Mouse (Mus musculus) heart, embryonic 13.5 days (tissue): ENCODE data around the gene Tcl1. TPM values are rescaled to one million over a fixed set of nuclear protein-coding genes. Genes with fewer than 3 reads are reported as not detected.
"Not testable (repeated sequence)": the region's sequence is repeated elsewhere in the genome, so short reads cannot be mapped to it uniquely, and the experiment has no call there.

Experiments used
- ATAC-seq: fragments of 200-750 bp; cut with Nextera tagmentation; 2 replicates; pipeline ENCODE4 v1.8.0; 2017; ENCODE audit warnings: moderate TSS enrichment; ENCODE audit not compliant: insufficient number of reproducible peaks, low FRiP score, low TSS enrichment; ENCODE audit errors: extremely low read depth
- H3K27ac ChIP-seq: fragments of 300-500 bp; sonication (generic); replicated peaks from 2 replicates; pipeline ENCODE4 v1.5.1; 2015; ENCODE audit warnings: moderate library complexity, mild to moderate bottlenecking, inconsistent platforms
- H3K27me3 ChIP-seq: fragments of 300-500 bp; sonication (generic); replicated peaks from 2 replicates; pipeline ENCODE4 v1.6.1; 2015; ENCODE audit warnings: mild to moderate bottlenecking, inconsistent platforms
- H3K36me3 ChIP-seq: fragments of 300-500 bp; sonication (generic); 2 replicates; pipeline ENCODE4 v1.6.1; 2015; ENCODE audit warnings: mild to moderate bottlenecking, inconsistent platforms
- H3K4me1 ChIP-seq: fragments of 300-500 bp; sonication (generic); 2 replicates; pipeline ENCODE4 v1.6.1; 2015; ENCODE audit warnings: inconsistent platforms
- H3K4me2 ChIP-seq: fragments of 300-500 bp; sonication (generic); 2 replicates; pipeline ENCODE4 v1.6.1; 2015; ENCODE audit warnings: inconsistent platforms, mild to moderate bottlenecking, moderate library complexity
- H3K4me3 ChIP-seq: fragments of 300-500 bp; sonication (generic); 2 replicates; pipeline ENCODE4 v1.5.1; 2015; ENCODE audit warnings: moderate library complexity, mild to moderate bottlenecking, inconsistent platforms
- H3K9ac ChIP-seq: fragments of 300-500 bp; sonication (generic); 2 replicates; pipeline ENCODE4 v1.6.1; 2015; ENCODE audit warnings: inconsistent platforms, mild to moderate bottlenecking, moderate library complexity
- H3K9me3 ChIP-seq: fragments of 300-500 bp; sonication (generic); 2 replicates; pipeline ENCODE4 v1.6.1; 2016; ENCODE audit warnings: inconsistent platforms
- WGBS: fragments of 180-500 bp; shearing (Covaris S2); methylation state at CpG from one replicate; pipeline ENCODE4 v1.1.7; 2015; ENCODE audit warnings: mixed read lengths; 5-methylcytosine and 5-hydroxymethylcytosine counted together
- polyA plus RNA-seq: library from polyadenylated mRNA; unstranded; fragments of >200 nt; fragmentation: Nextera tagmentation; extraction: Ambion mirVana; gene quantifications from 2 replicates; pipeline ENCODE4 v1.2.1, GENCODE M21; 2015

Gene Tcl1
- polyA plus RNA-seq, 1 experiment from 2014 or later, result not detected

DNA sequence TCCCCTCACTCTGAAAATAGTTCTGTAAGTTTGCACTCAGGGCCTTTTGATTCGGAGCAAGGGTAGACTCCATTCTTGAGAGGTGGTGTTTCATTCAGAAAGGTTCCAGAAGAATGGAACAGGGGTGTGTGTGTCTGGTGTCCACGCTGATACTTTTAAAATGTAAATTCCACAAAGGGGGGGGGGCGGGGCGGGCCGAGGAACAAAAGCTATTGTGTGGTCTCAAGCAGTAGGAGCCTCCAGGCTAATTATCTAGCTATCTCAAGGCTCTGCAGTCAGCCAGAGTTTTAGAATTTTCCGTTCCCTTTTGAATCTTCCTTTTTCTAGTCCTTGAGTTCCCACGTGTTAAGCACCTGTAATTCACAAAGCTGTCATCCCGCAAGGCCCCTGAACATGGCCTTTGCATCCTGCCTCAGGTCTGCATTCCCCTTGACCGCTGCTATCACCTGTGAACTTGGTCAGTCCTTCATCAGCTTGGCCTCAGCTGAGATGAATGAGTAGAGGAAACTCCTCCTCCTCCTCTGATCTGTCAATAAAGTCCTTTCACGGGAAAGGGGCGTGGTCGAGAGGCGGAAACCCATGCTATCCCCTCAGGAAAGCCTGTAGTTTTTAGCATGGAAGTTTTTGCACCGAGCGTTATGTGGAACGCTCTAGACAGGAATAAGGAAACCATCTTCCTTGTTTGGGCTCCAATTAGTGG lies 2.2 kb upstream of the Tcl1 start:
- H3K4me3 ChIP-seq, result no peak overlapping the region
- 55% methylated on average over 16 of the region's 16 CpGs for WGBS
- no peak for ATAC-seq

GRCm38 (mm10) chr12:105217101-105217760 lies 5.4 kb downstream of the Tcl1 start:
- no peak for ATAC-seq
- H3K4me1 ChIP-seq, result no peaks in the 10 kb centered on the region
- H3K4me2 ChIP-seq, result no peak overlapping the region
- 78% methylated on average over 7 of the region's 7 CpGs for WGBS
- H3K27me3 ChIP-seq, result no peaks in the 10 kb centered on the region
- H3K36me3 ChIP-seq, result no peaks in the 10 kb centered on the region
- no peak overlapping the region for H3K27ac ChIP-seq
- H3K4me3 ChIP-seq, result no peak overlapping the region
- H3K9me3 ChIP-seq, result no peaks in the 10 kb centered on the region
- no peak overlapping the region for H3K9ac ChIP-seq

More for the DNA sequence above, 2.2 kb upstream of the Tcl1 start:
- Histone ChIP-seq H3K4me1 (no peaks in the 10 kb centered on the region), H3K4me2 (no peak overlapping the region), H3K9ac (no peak overlapping the region), H3K27ac (no peak overlapping the region), H3K9me3 (no peaks in the 10 kb centered on the region), H3K27me3 (no peaks in the 10 kb centered on the region), H3K36me3 (no peaks in the 10 kb centered on the region)

DNA sequence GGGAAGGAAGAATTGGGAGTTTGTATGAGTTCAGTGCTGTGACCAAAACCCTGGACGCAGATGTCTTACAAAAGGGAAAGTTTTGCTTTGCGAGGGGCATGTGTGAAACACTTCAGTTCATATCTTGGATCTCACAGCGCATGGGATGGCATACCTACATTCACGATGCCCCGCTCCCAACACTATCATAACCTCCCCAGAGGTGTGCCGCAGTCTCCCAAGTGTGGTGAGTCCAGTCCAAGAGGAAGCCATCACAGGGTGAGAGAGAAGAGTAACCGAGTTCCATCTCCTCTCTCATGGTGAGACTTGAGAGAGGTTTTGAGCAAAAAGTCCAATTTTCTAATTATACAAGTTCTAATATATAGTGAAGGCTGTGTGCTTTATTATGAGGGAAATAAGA lies 13.4 kb downstream of the Tcl1 start:
- whole genome bisulfite sequencing, result 86% methylated on average over 7 of the region's 7 CpGs
- no peak for ATAC-seq
- Histone ChIP-seq H3K27me3 (no peaks in the 10 kb centered on the region), H3K4me1 (no peaks in the 10 kb centered on the region), H3K9me3 (no peaks in the 10 kb centered on the region), H3K4me2 (no peak overlapping the region), H3K4me3 (no peak overlapping the region), H3K9ac (no peak overlapping the region), H3K36me3 (no peaks in the 10 kb centered on the region), H3K27ac (no peak overlapping the region)

- Histone ChIP-seq H3K9me3 (no peaks in the 10 kb centered on the region), H3K36me3 (no peaks in the 10 kb centered on the region)
Measured at GRCm38 (mm10) chr12:105208441-105208840, 14.2 kb downstream of the Tcl1 start.

GRCm38 (mm10) chr12:105207071-105207470 lies 15.5 kb downstream of the Tcl1 start:
- Histone ChIP-seq H3K9ac (no peak overlapping the region), H3K9me3 (no peaks in the 10 kb centered on the region), H3K4me1 (no peaks in the 10 kb centered on the region), H3K27me3 (no peaks in the 10 kb centered on the region), H3K4me3 (no peak overlapping the region), H3K36me3 (no peaks in the 10 kb centered on the region), H3K4me2 (no peak overlapping the region), H3K27ac (no peak overlapping the region)
- WGBS, result 25% methylated on average over 1 of the region's 1 CpGs
- no peak for ATAC-seq

More at GRCm38 (mm10) chr12:105208441-105208840, 14.2 kb downstream of the Tcl1 start:
- Histone ChIP-seq H3K4me2 (no peak overlapping the region), H3K27me3 (no peaks in the 10 kb centered on the region), H3K4me1 (no peaks in the 10 kb centered on the region), H3K9ac (no peak overlapping the region), H3K27ac (no peak overlapping the region), H3K4me3 (no peak overlapping the region)
- 85% methylated on average over 1 of the region's 1 CpGs for WGBS
- ATAC-seq, result no peak

GRCm38 (mm10) chr12:105201657-105202056 lies 20.9 kb downstream of the Tcl1 start, which contains the start of gene Tcl1b4:
TSS of gene Tcl1b4 (plus strand) at chr12:105201957.
- H3K4me2 ChIP-seq, H3K27ac ChIP-seq, H3K4me1 ChIP-seq, H3K4me3 ChIP-seq, H3K9me3 ChIP-seq, ATAC-seq, H3K9ac ChIP-seq, H3K27me3 ChIP-seq, H3K36me3 ChIP-seq: not testable (repeated sequence)
- WGBS, result 52% methylated on average over 1 of the region's 1 CpGs

- not testable (repeated sequence) for H3K36me3 ChIP-seq, H3K9ac ChIP-seq, H3K27ac ChIP-seq, ATAC-seq, H3K27me3 ChIP-seq, H3K4me3 ChIP-seq, H3K4me1 ChIP-seq, H3K9me3 ChIP-seq, H3K4me2 ChIP-seq
- WGBS, result 60% methylated on average over 7 of the region's 7 CpGs
Measured at GRCm38 (mm10) chr12:105199684-105200497, 22.7 kb downstream of the Tcl1 start.

DNA sequence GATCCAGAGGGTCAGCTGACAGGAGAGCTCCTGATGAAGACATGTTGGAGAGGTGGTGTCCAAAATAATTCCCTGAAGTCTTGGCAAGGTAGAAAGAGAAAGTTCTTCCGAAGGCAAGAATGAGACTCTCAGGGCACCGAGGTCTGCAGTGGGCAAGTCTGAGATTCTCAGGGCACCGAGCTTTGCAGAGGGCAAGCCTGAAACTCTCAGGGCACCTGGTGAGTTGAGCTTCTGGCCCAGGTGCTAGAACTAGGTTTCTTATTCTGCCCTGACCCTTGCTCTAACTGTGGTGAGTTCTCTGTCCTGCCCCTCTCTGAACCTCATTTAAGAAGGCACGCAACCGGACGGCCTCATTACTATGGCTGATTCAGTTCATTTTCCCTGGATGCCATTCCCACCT lies 31.9 kb downstream of the Tcl1 start, which contains the start of gene Tcl1b3:
Gene Tcl1b3, plus strand, starts transcription at position 301 of the 400 bp plus-strand sequence.
- H3K4me2 ChIP-seq, H3K27me3 ChIP-seq, H3K36me3 ChIP-seq, H3K4me1 ChIP-seq, H3K9me3 ChIP-seq, H3K27ac ChIP-seq, H3K9ac ChIP-seq, ATAC-seq, H3K4me3 ChIP-seq: not testable (repeated sequence)
- WGBS, result 85% methylated on average over 6 of the region's 6 CpGs

DNA sequence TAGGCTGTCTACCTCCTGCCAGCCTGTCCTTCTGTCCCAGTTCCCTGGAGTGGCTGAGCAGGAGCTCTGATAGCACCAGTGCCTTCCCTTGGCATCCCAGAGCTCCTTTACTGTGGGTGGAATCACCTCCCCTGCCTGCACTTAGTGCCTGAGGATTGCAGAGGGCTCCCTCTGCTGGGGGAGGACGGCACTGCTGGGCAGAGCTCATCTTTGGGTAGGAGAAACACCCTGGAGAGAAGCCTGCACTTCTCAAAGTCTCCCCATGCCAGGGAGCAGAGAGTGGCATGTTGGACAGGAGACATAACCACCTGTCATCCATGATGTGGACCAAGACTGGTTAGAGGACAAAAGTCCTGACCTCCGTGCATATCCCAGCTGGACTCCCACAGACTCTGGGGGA lies 33.6 kb downstream of the Tcl1 start:
- ATAC-seq, result not testable (repeated sequence)

DNA sequence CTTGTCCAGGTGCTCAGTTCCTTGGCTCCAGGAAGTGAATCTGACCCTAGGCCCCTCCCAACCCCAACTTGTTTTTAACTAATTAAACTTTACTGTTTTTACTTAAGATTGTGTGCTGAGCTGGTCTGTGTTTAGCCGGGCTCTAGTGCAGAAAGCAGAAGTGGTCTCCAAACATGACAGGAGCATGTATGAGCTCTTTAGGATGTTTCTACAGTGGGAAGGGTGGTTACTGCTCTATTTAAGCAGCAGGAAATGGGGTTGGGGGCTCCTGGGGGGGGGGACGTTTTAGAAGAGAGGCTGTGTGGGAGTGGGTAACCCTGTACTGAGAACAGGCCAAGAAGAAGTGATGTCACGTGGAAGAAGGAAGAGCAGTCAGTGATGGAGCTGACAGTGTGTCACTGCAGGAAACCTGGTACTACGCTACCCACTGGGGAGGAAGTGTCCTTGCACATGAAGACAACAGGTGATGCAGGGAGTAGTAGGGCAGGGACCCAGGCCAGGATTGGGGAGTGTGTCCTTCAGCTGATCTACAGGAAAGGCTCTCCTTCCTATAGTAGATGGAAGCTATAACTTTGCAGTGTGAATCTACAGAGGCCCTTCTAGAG lies 41.5 kb downstream of the Tcl1 start:
- 60% methylated on average over 4 of the region's 4 CpGs for WGBS

More for the DNA sequence above, 33.6 kb downstream of the Tcl1 start:
- not testable (repeated sequence) for H3K4me2 ChIP-seq, H3K9ac ChIP-seq, H3K27ac ChIP-seq, H3K4me1 ChIP-seq, H3K27me3 ChIP-seq, H3K9me3 ChIP-seq, H3K4me3 ChIP-seq, H3K36me3 ChIP-seq
- 39% methylated on average over 2 of the region's 2 CpGs for WGBS

DNA sequence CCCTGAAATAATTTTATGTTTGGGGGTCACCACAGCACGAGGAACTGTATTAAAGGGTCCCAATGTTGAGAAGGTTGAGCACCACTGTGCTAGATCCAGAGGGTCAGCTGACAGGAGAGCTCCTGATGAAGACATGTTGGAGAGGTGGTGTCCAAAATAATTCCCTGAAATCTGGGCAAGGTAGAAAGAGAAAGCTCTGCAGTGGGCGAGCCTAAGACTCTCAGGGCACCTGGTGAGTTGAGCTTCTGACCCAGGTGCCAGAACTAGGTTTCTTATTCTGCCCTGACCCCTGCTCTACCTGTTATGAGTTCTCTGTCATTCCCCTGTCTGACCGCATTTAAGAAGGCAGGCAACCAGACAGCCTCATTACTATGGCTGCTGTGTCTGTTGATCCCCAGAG lies 46.5 kb downstream of the Tcl1 start, which contains the start of gene Tcl1b5:
Gene Tcl1b5, plus strand, starts transcription at position 301 of the 400 bp plus-strand sequence.
- not testable (repeated sequence) for H3K27ac ChIP-seq, ATAC-seq, H3K4me3 ChIP-seq, H3K36me3 ChIP-seq, H3K4me1 ChIP-seq, H3K27me3 ChIP-seq, H3K9me3 ChIP-seq, H3K9ac ChIP-seq, H3K4me2 ChIP-seq
- 59% methylated on average over 3 of the region's 3 CpGs for WGBS

More for the DNA sequence above, 41.5 kb downstream of the Tcl1 start:
- not testable (repeated sequence) for H3K9me3 ChIP-seq, H3K4me3 ChIP-seq, H3K27ac ChIP-seq, H3K4me2 ChIP-seq, H3K4me1 ChIP-seq, H3K27me3 ChIP-seq, H3K36me3 ChIP-seq, ATAC-seq, H3K9ac ChIP-seq
